Mouse (Mus musculus) c-Kit-positive CD71-negative TER-119-negative erythroid progenitor cells, embryonic 14.5 days (primary cell): ENCODE measurements around the gene Vmn1r57.
"Not testable (repeated sequence)": the region's sequence is repeated elsewhere in the genome, so short reads cannot be mapped to it uniquely, and the experiment has no call there.

Experiments used
- DNase-seq: peaks from one replicate; pipeline ENCODE4 v3.0.0-alpha.2; 2013; ENCODE audit warnings: low read depth

The Vmn1r57 gene

GRCm38 (mm10) chr7:5218193-5218592 is at the start of gene Vmn1r57:
Gene Vmn1r57, plus strand, starts transcription at chr7:5218493.
- DNase-seq, result not testable (repeated sequence)

GRCm38 (mm10) chr7:5196647-5197046 is 21.6 kb upstream of the Vmn1r57 start, which contains the start of gene Vmn1r56:
Gene Vmn1r56, minus strand, starts transcription at chr7:5196747.
- not testable (repeated sequence) for DNase-seq

GRCm38 (mm10) chr7:5263051-5263450 is 44.8 kb downstream of the Vmn1r57 start:
- no peak for DNase-seq
